Mouse (Mus musculus) fibroblast of lung, adult 2 months (primary cell): Measurements from ENCODE around the gene Lpcat1.

Experiments
- DNase-seq: peaks from one replicate; pipeline ENCODE4 v3.0.0-alpha.2; 2011; ENCODE audit warnings: low read depth

The Lpcat1 gene

DNA sequence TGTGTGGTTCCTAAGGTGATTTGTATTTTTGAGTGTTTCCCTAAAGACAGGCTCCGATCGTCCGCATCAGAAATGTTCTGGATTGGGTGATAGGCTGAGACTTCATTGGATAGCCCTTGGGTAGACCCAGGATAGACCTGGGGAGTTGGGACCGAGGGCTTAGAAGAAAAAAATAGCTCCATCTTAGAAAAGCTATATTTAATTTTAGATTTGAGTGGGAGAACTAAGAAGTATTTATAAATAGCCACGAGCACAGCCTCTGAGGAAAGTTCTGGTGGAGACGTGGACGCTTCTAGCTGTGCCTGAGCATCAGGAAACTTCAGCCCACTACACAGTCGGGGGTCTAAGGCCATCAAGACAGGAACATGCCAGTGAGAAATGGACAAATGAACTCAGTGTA lies 9.8 kb downstream of the Lpcat1 start:
- DNase-seq: no peak

GRCm38 (mm10) chr13:73477841-73478240 lies 10.8 kb downstream of the Lpcat1 start:
- no peak for DNase-seq

DNA sequence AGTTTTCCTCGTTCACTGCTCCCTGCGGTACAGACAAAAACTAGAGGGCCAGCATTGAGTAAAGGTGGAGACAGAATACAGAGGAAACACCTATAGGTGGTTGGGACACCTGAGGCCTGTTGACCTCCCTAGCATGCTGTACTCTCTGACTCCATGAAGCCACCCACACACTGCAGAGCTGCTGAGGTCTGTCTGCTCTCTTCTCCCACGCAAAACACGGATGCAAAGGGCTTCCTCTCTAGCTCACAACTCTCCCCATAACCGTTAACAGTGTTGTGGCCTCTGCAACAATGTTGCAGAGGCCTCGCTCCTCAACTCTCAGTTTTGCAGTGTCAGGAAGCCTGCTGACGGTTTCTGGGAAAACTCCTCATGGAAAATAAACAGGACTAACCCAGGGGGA lies 15.5 kb downstream of the Lpcat1 start:
- DNase-seq: no peak

DNA sequence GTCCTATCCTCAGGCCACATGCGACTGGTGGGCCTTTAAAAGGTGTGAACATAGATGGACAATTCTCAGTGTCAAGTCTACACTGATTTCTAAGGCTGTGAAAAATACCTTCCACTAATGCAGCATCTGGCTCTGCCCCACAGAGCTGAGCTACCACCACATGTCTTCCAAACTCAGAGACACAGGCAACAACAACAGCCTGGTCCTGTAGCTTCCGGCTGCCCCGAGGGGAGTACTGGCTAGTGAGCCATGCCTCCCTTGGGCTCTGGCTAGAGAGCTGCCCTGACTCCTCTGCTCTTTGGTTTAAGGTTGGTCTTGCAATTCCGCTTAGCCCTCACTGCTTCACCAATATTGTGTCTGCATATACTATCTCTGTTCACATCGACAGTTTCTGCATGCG lies 16.3 kb downstream of the Lpcat1 start:
- no peak for DNase-seq

- DNase-seq: no peak
These were observed 17.2 kb downstream of the Lpcat1 start for GRCm38 (mm10) chr13:73484171-73484570.

DNA sequence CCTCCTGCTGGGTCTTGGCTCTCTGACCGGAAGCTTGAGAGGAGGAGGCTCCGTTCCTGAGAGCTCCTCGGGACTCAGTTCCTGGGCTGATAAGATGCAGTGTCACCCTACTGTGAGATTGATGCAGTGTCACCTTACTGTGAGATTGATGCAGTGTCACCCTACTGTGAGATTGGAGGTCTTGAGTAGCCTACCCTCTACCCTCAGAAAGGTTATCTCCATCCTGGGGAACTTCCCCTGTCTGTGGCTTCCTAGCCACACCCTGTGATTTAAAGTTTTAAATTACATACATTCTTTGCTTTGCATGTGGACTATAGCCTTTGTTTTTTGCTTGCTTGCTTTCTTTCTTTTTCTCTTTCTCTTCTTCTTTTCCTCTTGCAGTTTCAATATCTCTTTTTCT lies 21.1 kb downstream of the Lpcat1 start:
- no peak for DNase-seq

DNA sequence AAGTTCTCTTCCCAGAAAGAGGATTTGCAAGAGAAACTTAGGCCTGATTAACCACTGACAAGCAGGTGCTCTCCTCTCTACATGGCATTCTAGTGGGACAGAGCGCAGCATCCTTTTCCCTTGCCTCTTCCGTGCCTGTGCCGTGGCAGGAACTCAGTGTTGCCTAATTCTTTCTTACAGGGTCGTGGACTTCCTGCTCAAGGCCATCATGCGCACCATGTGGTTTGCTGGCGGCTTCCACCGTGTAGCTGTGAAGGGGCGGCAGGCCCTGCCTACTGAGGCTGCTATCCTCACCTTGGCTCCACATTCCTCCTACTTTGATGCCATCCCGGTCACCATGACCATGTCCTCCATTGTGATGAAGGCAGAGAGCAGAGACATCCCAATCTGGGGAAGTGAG lies 21.7 kb downstream of the Lpcat1 start:
- no peak for DNase-seq

GRCm38 (mm10) chr13:73489986-73490385 lies 23.0 kb downstream of the Lpcat1 start:
- DNase-seq: no peak

GRCm38 (mm10) chr13:73490564-73491170 lies 23.7 kb downstream of the Lpcat1 start:
- DNase-seq: no peak

GRCm38 (mm10) chr13:73493183-73493582 lies 26.2 kb downstream of the Lpcat1 start:
- no peak for DNase-seq

DNA sequence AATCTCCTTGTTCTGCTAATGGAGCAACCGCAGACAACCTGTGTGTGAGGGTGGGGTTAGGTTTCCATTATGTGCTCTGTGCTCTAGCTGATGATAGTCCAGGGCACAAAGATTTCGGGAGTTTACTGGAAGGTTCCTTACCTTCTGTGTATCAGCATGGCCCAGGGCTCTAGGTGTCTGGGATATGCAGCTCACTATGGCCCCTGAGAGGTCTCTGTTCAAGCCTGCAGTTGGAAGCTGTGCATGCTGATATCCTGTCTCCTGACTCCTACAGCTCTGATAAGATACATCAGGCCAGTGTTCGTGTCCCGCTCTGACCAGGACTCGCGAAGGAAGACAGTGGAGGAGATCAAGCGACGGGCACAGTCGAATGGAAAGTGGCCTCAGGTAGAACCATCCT lies 27.5 kb downstream of the Lpcat1 start:
- no peak for DNase-seq

DNA sequence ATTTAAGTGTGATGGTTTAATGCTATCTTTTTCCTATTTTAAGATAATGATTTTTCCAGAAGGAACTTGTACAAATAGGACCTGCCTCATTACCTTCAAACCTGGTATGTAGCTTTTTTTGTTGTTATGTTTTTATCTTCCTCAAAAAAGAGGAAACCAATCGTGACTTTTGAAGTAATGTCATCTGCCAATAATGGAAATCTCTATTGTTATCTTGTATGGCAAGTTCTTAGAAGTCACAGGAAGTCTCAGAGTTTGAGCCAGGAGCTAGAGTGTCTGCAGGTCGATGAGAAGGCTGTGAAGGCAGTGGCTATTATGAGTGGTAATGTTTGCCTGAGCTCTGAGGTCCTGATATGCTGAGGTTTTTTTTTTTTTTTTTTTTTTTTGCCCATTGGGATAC lies 29.1 kb downstream of the Lpcat1 start:
- no peak for DNase-seq

GRCm38 (mm10) chr13:73499893-73500604 lies 33.1 kb downstream of the Lpcat1 start:
- no peak for DNase-seq

- peak; percentile 22 for DNase-seq
These were observed 35.7 kb downstream of the Lpcat1 start for GRCm38 (mm10) chr13:73502719-73503118.

DNA sequence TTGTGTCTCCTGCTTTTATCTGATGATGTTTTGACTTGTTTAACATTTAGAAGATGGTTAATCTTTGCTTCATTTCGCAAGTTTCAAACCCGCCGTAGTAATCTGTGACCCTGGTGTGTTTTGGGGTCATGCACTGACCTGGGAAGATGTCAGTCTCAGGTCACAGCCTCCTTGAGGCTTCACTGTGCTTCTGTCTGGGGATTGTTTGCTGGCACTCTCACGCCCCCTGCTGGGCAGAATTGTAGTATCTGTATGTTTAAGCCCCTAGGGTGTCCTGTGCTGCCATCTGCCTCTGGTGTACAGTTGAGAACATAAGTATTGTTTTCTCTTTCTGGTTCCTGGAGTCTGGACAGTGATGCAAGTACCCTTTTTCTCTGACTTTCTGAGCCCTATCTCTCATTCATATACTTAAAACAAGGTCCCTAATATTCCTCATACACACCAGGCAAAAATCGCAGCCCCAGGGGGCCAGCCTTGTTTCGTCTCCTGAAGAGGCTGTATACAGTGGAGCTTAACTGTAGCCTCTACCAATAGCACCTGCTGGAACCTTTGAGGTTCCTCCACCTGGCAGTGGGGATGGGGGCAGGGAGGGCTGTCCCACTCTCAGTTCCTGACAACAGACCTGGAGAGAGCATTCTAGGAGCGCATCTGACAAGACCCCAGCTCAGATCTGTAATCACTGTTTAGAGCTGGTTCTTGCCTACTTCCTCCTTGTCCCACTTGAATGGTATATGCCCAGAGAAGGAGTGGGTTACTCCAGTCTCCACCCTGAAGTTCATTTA lies 38.9 kb downstream of the Lpcat1 start:
- DNase-seq: peak; percentile 47

GRCm38 (mm10) chr13:73508817-73509550 lies 42.0 kb downstream of the Lpcat1 start:
- DNase-seq: no peak

DNA sequence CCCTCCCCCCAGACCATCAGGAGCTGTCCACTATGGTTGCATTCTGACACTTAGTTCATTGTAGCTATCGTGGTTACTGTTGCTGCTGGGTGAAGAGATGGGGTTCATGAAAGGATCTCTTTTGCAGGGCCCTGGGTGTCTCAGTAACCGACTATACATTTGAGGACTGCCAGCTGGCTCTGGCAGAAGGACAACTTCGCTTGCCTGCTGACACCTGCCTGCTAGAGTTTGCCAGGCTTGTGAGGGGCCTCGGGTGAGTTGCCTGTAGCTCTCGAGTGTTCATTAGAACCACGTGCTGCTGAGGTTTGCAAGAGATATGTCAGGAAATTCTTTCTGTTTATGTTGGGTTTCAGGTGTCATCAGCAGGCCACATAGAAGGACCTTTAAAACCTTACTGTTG lies 42.9 kb downstream of the Lpcat1 start:
- no peak for DNase-seq

- peak; percentile 30 for DNase-seq
These were observed 46.0 kb downstream of the Lpcat1 start for GRCm38 (mm10) chr13:73512776-73513673.

DNA sequence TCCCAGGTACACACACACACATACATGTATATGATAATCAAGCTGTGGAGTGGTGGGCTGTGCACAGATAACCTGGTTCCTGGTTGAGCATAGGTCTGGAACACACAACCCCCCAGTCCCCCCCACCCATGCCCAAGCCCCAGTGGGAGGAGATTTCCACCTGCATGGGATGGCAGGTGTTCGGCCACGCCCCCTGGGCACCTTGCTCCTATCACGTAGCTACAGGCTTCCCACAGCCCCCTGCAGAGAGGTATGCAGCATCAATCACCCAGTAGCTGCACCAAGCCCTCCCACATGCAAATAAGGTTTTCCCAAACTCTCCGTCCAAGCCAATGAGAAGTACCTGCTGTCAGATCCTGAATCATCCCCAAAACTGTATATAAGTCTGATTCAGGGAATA lies 49.9 kb downstream of the Lpcat1 start:
- DNase-seq: no peak

GRCm38 (mm10) chr13:73533716-73534115 lies 66.7 kb downstream of the Lpcat1 start:
- no peak for DNase-seq

DNA sequence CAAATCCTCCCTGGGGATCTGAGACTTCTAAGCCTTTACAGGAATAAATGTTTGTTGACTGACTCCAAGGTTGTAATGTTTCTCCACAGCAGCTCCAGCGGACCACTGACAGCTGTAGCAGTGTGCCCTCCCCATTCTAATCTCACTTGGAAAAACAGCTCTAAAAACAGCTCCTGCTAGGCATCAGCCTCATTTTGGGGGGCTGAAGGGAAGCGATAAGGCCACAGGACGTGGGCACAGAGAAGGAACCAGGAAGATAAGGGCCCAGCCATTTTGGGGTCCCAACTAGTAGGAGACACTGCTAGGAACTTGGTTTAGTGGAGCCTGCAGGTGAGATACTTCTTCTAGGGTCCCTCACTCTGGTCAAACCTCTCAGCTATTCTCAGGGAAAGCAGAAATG lies 68.3 kb downstream of the Lpcat1 start:
- no peak for DNase-seq
